Mouse (Mus musculus) liver, embryonic 15.5 days (tissue): ENCODE measurements around the gene Zfp518b. TPM values are rescaled to one million over a fixed set of nuclear protein-coding genes. Genes with fewer than 3 reads are reported as not detected.

ENCODE experiments used
- ATAC-seq: fragments of 200-750 bp; cut with Nextera tagmentation; 2 replicates; pipeline ENCODE4 v1.8.0; 2017; ENCODE audit warnings: moderate number of reproducible peaks, mild to moderate bottlenecking, moderate library complexity; ENCODE audit not compliant: insufficient read depth
- H3K27ac ChIP-seq: fragments of 300-500 bp; sonication (generic); replicated peaks from 2 replicates; pipeline ENCODE4 v1.5.1; 2015; ENCODE audit warnings: mild to moderate bottlenecking, inconsistent platforms
- H3K27me3 ChIP-seq: fragments of 300-500 bp; sonication (generic); 2 replicates; pipeline ENCODE4 v1.6.1; 2015; ENCODE audit warnings: mild to moderate bottlenecking, inconsistent platforms
- H3K36me3 ChIP-seq: fragments of 300-500 bp; sonication (generic); replicated peaks from 2 replicates; pipeline ENCODE4 v1.6.1; 2015; ENCODE audit warnings: moderate library complexity, mild to moderate bottlenecking, inconsistent platforms
- H3K4me1 ChIP-seq: fragments of 300-500 bp; sonication (generic); replicated peaks from 2 replicates; pipeline ENCODE4 v1.6.1; 2015; ENCODE audit warnings: inconsistent platforms
- H3K4me2 ChIP-seq: fragments of 300-500 bp; sonication (generic); 2 replicates; pipeline ENCODE4 v1.6.1; 2015; ENCODE audit warnings: moderate library complexity, mild to moderate bottlenecking, inconsistent platforms
- H3K4me3 ChIP-seq: fragments of 300-500 bp; sonication (generic); replicated peaks from 2 replicates; pipeline ENCODE4 v1.5.1; 2015; ENCODE audit warnings: mild to moderate bottlenecking, inconsistent platforms
- H3K9ac ChIP-seq: fragments of 300-500 bp; sonication (generic); 2 replicates; pipeline ENCODE4 v1.6.1; 2015; ENCODE audit warnings: moderate library complexity, mild to moderate bottlenecking, inconsistent platforms
- H3K9me3 ChIP-seq: fragments of 300-500 bp; sonication (generic); replicated peaks from 2 replicates; pipeline ENCODE4 v1.6.1; 2016; ENCODE audit warnings: inconsistent platforms
- WGBS: fragments of 180-500 bp; shearing (Covaris S2); methylation state at CpG from one replicate; pipeline ENCODE4 v1.1.7; 2015; ENCODE audit warnings: mixed read lengths; ENCODE audit not compliant: insufficient replicate concordance; 5-methylcytosine and 5-hydroxymethylcytosine counted together
- polyA plus RNA-seq: library from polyadenylated mRNA; unstranded; fragments of >200 nt; fragmentation: Nextera tagmentation; extraction: Ambion mirVana; gene quantifications from 2 replicates; pipeline ENCODE4 v1.2.1, GENCODE M21; 2015

Zfp518b gene
- polyA plus RNA-seq, 1 experiment from 2014 or later: 1.5 TPM

DNA sequence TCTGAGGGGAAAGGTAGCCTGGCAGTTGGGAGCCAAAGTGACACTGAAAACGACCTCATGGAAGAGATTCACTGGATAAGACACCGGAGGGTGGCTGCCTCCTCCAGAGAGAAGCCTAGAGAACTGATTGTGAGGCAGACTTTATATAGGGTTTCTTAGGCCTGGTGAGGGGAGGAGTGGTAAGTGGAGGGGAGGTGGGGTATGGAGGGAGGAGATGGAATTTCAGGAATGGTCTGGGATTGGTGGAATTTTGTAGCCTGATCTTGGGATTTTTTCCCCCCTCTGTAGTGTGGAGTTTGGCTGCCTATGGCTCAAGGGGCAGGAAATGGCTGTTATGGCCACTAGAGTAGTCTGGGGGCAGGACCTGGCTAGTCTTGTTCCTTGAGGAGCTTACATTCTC, 56.6 kb downstream of the Zfp518b start:
- H3K36me3 ChIP-seq: no peaks in the 10 kb centered on the region
- no peak overlapping the region for H3K4me2 ChIP-seq
- H3K4me1 ChIP-seq: no peaks in the 10 kb centered on the region
- no peak for ATAC-seq
- H3K9me3 ChIP-seq: no peaks in the 10 kb centered on the region
- no peak overlapping the region for H3K4me3 ChIP-seq
- H3K9ac ChIP-seq: no peak overlapping the region
- no peak overlapping the region for H3K27ac ChIP-seq
- H3K27me3 ChIP-seq: no peaks in the 10 kb centered on the region
- WGBS: 29% methylated on average over 2 of the region's 2 CpGs

DNA sequence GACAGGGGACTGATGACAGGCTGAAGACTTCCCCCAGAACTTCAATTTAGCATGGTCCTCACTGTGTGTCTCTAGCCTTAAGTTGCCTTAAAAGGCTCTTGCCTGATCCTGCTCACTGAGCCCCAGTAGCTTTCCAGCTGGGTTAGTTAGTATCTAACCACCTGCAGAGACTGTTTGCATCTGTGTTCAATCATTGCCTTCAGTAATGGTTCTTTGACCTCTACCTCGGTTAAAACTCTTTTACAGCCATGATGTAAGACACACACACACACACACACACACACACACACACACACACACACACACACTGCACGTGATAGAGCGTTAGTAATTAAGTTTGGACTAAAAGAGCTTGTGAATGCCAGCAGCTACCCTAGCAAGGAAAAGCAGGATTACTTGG, 57.7 kb downstream of the Zfp518b start:
- H3K36me3 ChIP-seq: no peaks in the 10 kb centered on the region
- WGBS: 49% methylated on average over 3 of the region's 3 CpGs
- no peak overlapping the region for H3K27ac ChIP-seq
- H3K4me3 ChIP-seq: no peak overlapping the region
- H3K9me3 ChIP-seq: no peaks in the 10 kb centered on the region
- H3K27me3 ChIP-seq: no peaks in the 10 kb centered on the region
- H3K4me1 ChIP-seq: no peaks in the 10 kb centered on the region
- H3K4me2 ChIP-seq: no peak overlapping the region
- ATAC-seq: no peak
- H3K9ac ChIP-seq: no peak overlapping the region

DNA sequence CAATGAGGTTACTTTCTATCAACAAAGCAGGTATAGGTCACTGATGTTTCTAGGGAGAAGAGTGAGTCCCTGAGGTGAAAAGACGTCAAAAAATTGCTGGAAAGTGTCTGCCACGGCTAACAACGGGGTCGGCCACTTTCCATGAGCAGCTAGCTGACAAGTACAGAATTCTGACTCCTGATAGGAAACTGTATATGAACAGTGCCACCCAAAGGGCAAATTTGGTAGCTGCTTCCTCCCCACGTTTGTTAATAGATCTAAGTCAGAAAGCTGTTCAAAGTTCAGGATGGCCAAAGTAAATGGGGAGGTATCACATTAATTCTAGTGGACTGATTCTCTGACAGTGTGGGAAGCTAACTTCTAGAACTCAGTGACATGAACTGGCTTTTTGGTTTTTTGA, 63.8 kb downstream of the Zfp518b start:
- Histone ChIP-seq H3K4me3 (no peak overlapping the region), H3K27ac (no peak overlapping the region), H3K9ac (no peak overlapping the region), H3K4me2 (no peak overlapping the region), H3K9me3 (no peaks in the 10 kb centered on the region), H3K27me3 (no peaks in the 10 kb centered on the region), H3K4me1 (no peaks in the 10 kb centered on the region), H3K36me3 (no peaks in the 10 kb centered on the region)
- WGBS: 28% methylated on average over 5 of the region's 5 CpGs
- ATAC-seq: no peak

GRCm38 (mm10) chr5:38618908-38619307, 65.7 kb downstream of the Zfp518b start:
- 41% methylated on average over 3 of the region's 3 CpGs for WGBS
- H3K27me3 ChIP-seq: no peaks in the 10 kb centered on the region
- ATAC-seq: no peak
- H3K27ac ChIP-seq: no peak overlapping the region
- H3K36me3 ChIP-seq: no peaks in the 10 kb centered on the region
- H3K4me2 ChIP-seq: no peak overlapping the region
- H3K4me3 ChIP-seq: no peak overlapping the region
- H3K9me3 ChIP-seq: no peaks in the 10 kb centered on the region
- no peaks in the 10 kb centered on the region for H3K4me1 ChIP-seq
- H3K9ac ChIP-seq: no peak overlapping the region

Other genes starting within 250 kb of the Zfp518b start
- 2.3 and 2.6 TPM in 2 replicates for gene Slc2a9, start 181.7 kb downstream of the Zfp518b start, polyA plus RNA-seq
- gene Wdr1, start 121.6 kb downstream of the Zfp518b start, polyA plus RNA-seq: 81.2 and 84.4 TPM in 2 replicates
- 0.07 TPM in 1 of 2 replicates, not detected in the other for gene Clnk, start 192.0 kb upstream of the Zfp518b start, polyA plus RNA-seq